Mouse (Mus musculus) brain, embryonic 14.5 days (tissue): Measurements from ENCODE around the gene Cdk14.

Source experiments
- CTCF ChIP-seq: fragments of 200-500 bp; IDR thresholded peaks from 2 replicates; pipeline ENCODE4 v1.5.1; 2012; ENCODE audit warnings: inconsistent platforms, mild to moderate bottlenecking, moderate library complexity, borderline replicate concordance; ENCODE audit not compliant: insufficient read depth, insufficient read length; ENCODE audit errors: extremely low read depth
- POLR2A ChIP-seq: fragments of 200-500 bp; IDR thresholded peaks from 2 replicates; pipeline ENCODE4 v1.6.1; 2012; ENCODE audit warnings: mild to moderate bottlenecking, inconsistent platforms, borderline replicate concordance; ENCODE audit not compliant: poor library complexity, insufficient read depth, insufficient read length, severe bottlenecking; ENCODE audit errors: extremely low read depth

- TF ChIP-seq CTCF (no peak), POLR2A (no peak)
Observed at GRCm38 (mm10) chr5:4993192-4993601, 426.9 kb downstream of the Cdk14 start.
